Mouse (Mus musculus): ENCODE results near the gene Rfx5. TPM values are rescaled to one million over a fixed set of nuclear protein-coding genes. Genes with fewer than 3 reads are reported as not detected.

Gene Rfx5
- total RNA-seq, 4 experiments from 2014 or later = 21.9 to 28.9 (median 24.6) TPM

GRCm38 (mm10) chr3:94989159-94989761 is 35.4 kb downstream of the Rfx5 start:
- no peak for DNase-seq (ENCODE audit: low spot score in 2 of 2)

- DNase-seq (ENCODE audit: low spot score in 2 of 2) = peak; percentile 46 to 84
Observed at GRCm38 (mm10) chr3:94996946-94997345, 43.1 kb downstream of the Rfx5 start.

- DNase-seq (ENCODE audit: low spot score in 2 of 2) = peak in 1 of 2 experiments; percentile 34
Observed at GRCm38 (mm10) chr3:95002569-95002968, 48.7 kb downstream of the Rfx5 start.

GRCm38 (mm10) chr3:95003273-95003672 is 49.4 kb downstream of the Rfx5 start:
- no peak for DNase-seq (ENCODE audit: low spot score in 2 of 2)

- no peak for DNase-seq (ENCODE audit: low spot score in 2 of 2)
Observed at GRCm38 (mm10) chr3:95005651-95006050, 51.8 kb downstream of the Rfx5 start.

- no peak for DNase-seq (ENCODE audit: low spot score in 2 of 2)
Observed at GRCm38 (mm10) chr3:95007706-95008105, 53.8 kb downstream of the Rfx5 start.

GRCm38 (mm10) chr3:95010396-95010795 is 56.5 kb downstream of the Rfx5 start:
- no peak for DNase-seq (ENCODE audit: low spot score in 2 of 2)

Small RNAs within 50 kb of the gene (microRNA-seq; reads per million reads assigned to microRNA genes)
- gene Mir7013 = 1.8 to 3.2 reads per million in 2 experiments

Other genes with a start within 250 kb of the Rfx5 start
- gene Cgn, start 167.6 kb upstream of the Rfx5 start, total RNA-seq (2022) = 1 to 10 TPM; 4.0 to 5.5 (median 4.7) TPM
- 10 to 100 TPM; 52.0 to 71.5 (median 61.4) TPM for gene Pogz, start 116.5 kb upstream of the Rfx5 start, total RNA-seq (2022)
- 100 to 1,000 TPM; 219 to 262 (median 240) TPM for gene Psmb4, start 67.1 kb upstream of the Rfx5 start, total RNA-seq (2022)
- 10 to 100 TPM; 11.1 to 14.5 (median 12.5) TPM for gene Selenbp1, start 21.0 kb upstream of the Rfx5 start, total RNA-seq (2022)
- 10 to 100 TPM; 58.7 to 64.8 (median 59.6) TPM for gene Pi4kb, start 20.7 kb downstream of the Rfx5 start, total RNA-seq (2022)
- gene Zfp687, start 61.4 kb downstream of the Rfx5 start, total RNA-seq (2022) = 10 to 100 TPM; 25.1 to 35.1 (median 30.6) TPM
- 100 to 1,000 TPM; 137 to 166 (median 159) TPM for gene Psmd4, start 88.5 kb downstream of the Rfx5 start, total RNA-seq (2022)
- gene Pip5k1a, start 152.9 kb downstream of the Rfx5 start, total RNA-seq (2022) = 10 to 100 TPM; 58.5 to 66.8 (median 64.8) TPM
- 10 to 100 TPM; 36.9 to 45.8 (median 43.4) TPM for gene Vps72, start 156.9 kb downstream of the Rfx5 start, total RNA-seq (2022)
- under 1 TPM in 2 of 4 experiments, not detected in 2; 0.55 to 0.81 TPM for gene Tmod4, start 170.4 kb downstream of the Rfx5 start, total RNA-seq (2022)
- 10 to 100 TPM; 51.4 to 57.8 (median 54.9) TPM for gene Scnm1, start 179.9 kb downstream of the Rfx5 start, total RNA-seq (2022)
- 10 to 100 TPM; 12.5 to 17.7 (median 13.4) TPM for gene Lysmd1, start 180.0 kb downstream of the Rfx5 start, total RNA-seq (2022)
- 10 to 100 TPM in 1 of 4 experiments, 1 to 10 TPM in 3; 1.7 to 11.1 (median 5.4) TPM for gene Tnfaip8l2, start 188.3 kb downstream of the Rfx5 start, total RNA-seq (2022)
- gene Sema6c, start 206.4 kb downstream of the Rfx5 start, total RNA-seq (2022) = 10 to 100 TPM; 27.1 to 36.4 (median 30.9) TPM

Data from layer of hippocampus, adult 8-10 months (tissue).